Mouse (Mus musculus) heart, adult 2 months (tissue): ENCODE results near the gene Anks6. TPM values are rescaled to one million over a fixed set of nuclear protein-coding genes. Genes with fewer than 3 reads are reported as not detected.
A peak's percentile ranks its signal among the peaks of the same experiment; 100 is the strongest.
"Not testable (repeated sequence)": the region's sequence is repeated elsewhere in the genome, so short reads cannot be mapped to it uniquely, and the experiment has no call there.

Experiments used
- DNase-seq, 2 experiments: peaks; one replicate each; pipeline ENCODE4 v3.0.0; 2021
- H3K27ac ChIP-seq: fragments of 200-600 bp; 2 replicates; pipeline ENCODE4 v1.8.1; 2022
- H3K27me3 ChIP-seq: fragments of 200-500 bp; 2 replicates; pipeline ENCODE4 v1.6.1; 2012; ENCODE audit warnings: mild to moderate bottlenecking, low read length, inconsistent platforms, mixed read lengths; ENCODE audit not compliant: control insufficient read depth, insufficient read depth
- H3K36me3 ChIP-seq: fragments of 200-500 bp; 2 replicates; pipeline ENCODE4 v1.6.1; 2012; ENCODE audit warnings: low read length, inconsistent platforms; ENCODE audit not compliant: control insufficient read depth, insufficient read depth
- H3K4me1 ChIP-seq: fragments of 200-500 bp; 2 replicates; pipeline ENCODE4 v1.6.1; 2011; ENCODE audit warnings: low read length; ENCODE audit not compliant: control insufficient read depth, insufficient read depth
- H3K4me3 ChIP-seq: fragments of 200-600 bp; 2 replicates; pipeline ENCODE4 v1.8.1; 2022
- H3K79me2 ChIP-seq: fragments of 200-500 bp; replicated peaks from 2 replicates; pipeline ENCODE4 v1.6.1; 2012; ENCODE audit warnings: mild to moderate bottlenecking, inconsistent platforms, low read length, moderate library complexity, mixed read lengths; ENCODE audit not compliant: control insufficient read depth, insufficient read depth
- H3K9ac ChIP-seq: fragments of 200-500 bp; 2 replicates; pipeline ENCODE4 v1.6.1; 2012; ENCODE audit warnings: low read depth, mild to moderate bottlenecking, control low read depth, inconsistent platforms, low read length, mixed read lengths
- CTCF ChIP-seq: fragments of 200-600 bp; IDR thresholded peaks from 2 replicates; pipeline ENCODE4 v1.8.1; 2022; ENCODE audit warnings: antibody characterized with exemption, mild to moderate bottlenecking, moderate library complexity
- EP300 ChIP-seq: fragments of 200-500 bp; IDR thresholded peaks from 2 replicates; pipeline ENCODE4 v1.6.1; 2011; ENCODE audit warnings: low read depth, low read length, control low read depth; ENCODE audit not compliant: insufficient read depth
- POLR2A ChIP-seq: fragments of 200-500 bp; IDR thresholded peaks from 2 replicates; pipeline ENCODE4 v1.6.1; 2011; ENCODE audit warnings: mild to moderate bottlenecking, low read depth, low read length, control low read depth; ENCODE audit not compliant: insufficient read depth
- WGBS: fragments of 180-500 bp; shearing (Covaris S2); methylation state at CpG from one replicate; pipeline ENCODE4 v1.1.7; 2018; 5-methylcytosine and 5-hydroxymethylcytosine counted together
- intact Hi-C: fragments of 180-260 bp; cut with DNase I; formaldehyde crosslinking; loops from one replicate; pipeline ENCODE4 v1.15.1; 2025
- polyA plus RNA-seq: library from polyadenylated mRNA; depleted of rRNA; stranded (reverse); fragments of >200 nt; gene quantifications from 2 replicates; pipeline ENCODE4 v1.2.3, GENCODE M21; 2012
- total RNA-seq, 2 experiments: library from RNA; stranded (reverse); gene quantifications; 2 replicates each; pipeline ENCODE4 v1.2.3; 2021

Anks6 gene
- total and polyA plus RNA-seq, 3 experiments = 2.8 to 3.4 (median 3.3) TPM

DNA sequence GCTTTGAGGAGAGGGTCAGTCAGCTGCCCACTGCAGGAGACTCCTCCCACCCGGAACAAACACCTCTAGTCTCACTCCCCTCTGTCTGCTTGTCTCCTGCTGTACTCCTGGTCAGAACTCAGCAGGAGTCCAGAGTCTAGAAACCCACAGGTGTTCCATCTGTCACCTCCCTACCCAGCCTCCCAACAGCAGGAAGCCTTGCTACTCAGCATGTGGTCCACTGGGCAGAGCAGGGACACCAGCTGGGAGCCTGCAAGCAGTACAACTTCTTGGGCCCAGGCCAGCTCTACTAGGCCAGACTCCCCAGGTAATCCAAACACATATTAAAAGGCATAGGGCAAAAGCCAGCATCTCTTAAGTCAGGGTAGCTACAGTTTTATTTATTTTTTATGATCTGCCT lies 3.7 kb upstream of the Anks6 start:
- intact Hi-C loops = no loop called here
- TF ChIP-seq EP300 = no peak
- no peak for TF ChIP-seq CTCF
- TF ChIP-seq POLR2A = no peak
- Histone ChIP-seq H3K9ac (no peak overlapping the region), H3K79me2 (no peaks in the 10 kb centered on the region), H3K4me1 (no peaks in the 10 kb centered on the region; the same call in 1 of the 2 replicates), H3K27ac (no peak overlapping the region), H3K36me3 (no peaks in the 10 kb centered on the region), H3K4me3 (no peak overlapping the region), H3K27me3 (no peaks in the 10 kb centered on the region)
- no peak for DNase-seq
- 29% methylated on average over 1 of the region's 1 CpGs for WGBS

DNA sequence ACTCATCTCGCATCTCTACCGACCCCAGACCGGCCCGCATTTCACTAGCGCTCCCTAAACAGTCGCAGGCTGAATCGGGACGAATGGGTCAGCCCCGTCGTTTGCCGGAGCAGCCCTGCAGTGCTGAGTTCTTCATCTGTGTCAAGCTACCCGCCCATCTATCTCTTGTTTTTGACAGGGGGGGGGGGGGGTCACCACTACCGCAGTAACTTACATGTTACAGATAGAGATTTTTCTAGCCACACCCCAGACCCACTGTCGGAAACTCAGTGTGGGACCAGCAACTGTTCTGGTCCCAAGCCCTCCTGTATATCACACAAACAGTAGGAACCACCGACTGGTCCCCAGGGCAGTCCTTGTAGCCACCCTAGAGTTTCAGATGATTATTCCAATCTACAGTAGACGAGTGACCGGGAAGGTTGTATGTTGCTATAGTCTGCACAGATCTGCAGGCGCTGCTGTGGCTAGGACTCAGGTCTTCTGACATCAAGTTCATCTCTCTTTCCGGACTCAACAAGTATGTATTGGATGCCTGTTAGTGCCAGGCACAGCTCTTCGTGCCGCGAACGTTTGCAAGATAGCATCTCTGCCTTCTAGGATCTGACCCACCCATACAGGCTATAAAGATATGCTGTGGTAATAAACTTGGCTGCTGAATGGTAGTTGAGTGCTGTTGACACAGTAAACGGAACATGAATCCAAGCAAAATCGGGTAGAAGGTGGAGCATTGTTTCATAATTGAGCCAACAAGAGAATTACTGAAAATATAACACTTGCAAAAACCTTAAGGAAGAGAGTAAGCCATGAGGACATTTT lies 491 bp upstream of the Anks6 start:
- no peaks in the 10 kb centered on the region for H3K36me3 ChIP-seq
- peak overlapping the region; percentile 77 for H3K9ac ChIP-seq
- peak overlapping the region; percentile 73 for H3K27ac ChIP-seq
- H3K79me2 ChIP-seq = no peaks in the 10 kb centered on the region
- peak overlapping the region; percentile 51 for H3K4me3 ChIP-seq
- no peaks in the 10 kb centered on the region; the same call in 1 of the 2 replicates for H3K4me1 ChIP-seq
- intact Hi-C loops = loop anchor here (2.0 kb wide), 1 partner anchor 297 kb away; no protein-coding TSS in a partner anchor
- no peaks in the 10 kb centered on the region for H3K27me3 ChIP-seq
- no peak for DNase-seq
- TF ChIP-seq EP300 (no peak), POLR2A (no peak), CTCF (no peak)
- 31% methylated on average over 25 of the region's 25 CpGs for WGBS

DNA sequence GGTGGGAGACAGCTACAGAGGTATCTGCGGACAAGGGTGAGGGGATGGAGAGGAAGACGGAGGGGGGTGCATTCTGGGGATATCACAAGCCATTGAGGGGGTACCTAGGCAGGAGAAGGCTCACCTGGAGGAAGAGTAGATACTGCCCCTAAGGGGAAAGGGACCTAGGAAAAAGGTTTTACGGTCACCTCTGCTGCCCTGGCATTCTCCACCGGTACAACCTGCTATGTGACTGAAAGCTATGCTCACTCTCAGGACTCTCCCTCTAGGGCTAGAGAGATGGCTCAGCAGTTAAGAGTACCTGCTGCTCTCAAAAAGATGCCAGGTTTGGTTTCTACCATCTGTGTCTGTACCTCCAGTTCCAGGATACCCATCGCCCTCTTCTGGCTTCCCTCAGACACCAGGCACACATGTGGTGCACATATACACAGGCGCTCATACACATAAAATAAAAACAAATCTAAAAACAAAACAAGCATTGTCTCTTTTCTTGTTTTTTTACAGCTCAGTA lies 1.6 kb downstream of the Anks6 start:
- TF ChIP-seq CTCF = no peak
- no peak for TF ChIP-seq EP300
- TF ChIP-seq POLR2A = no peak
- DNase-seq = no peak
- 98% methylated on average over 6 of the region's 6 CpGs for WGBS
- Histone ChIP-seq H3K27me3 (no peaks in the 10 kb centered on the region), H3K36me3 (no peaks in the 10 kb centered on the region), H3K4me1 (no peaks in the 10 kb centered on the region; the same call in 1 of the 2 replicates), H3K4me3 (no peak overlapping the region), H3K79me2 (no peaks in the 10 kb centered on the region), H3K27ac (no peak overlapping the region), H3K9ac (no peak overlapping the region)
- intact Hi-C loops = loop anchor here (2.0 kb wide), 1 partner anchor 299 kb away; no protein-coding TSS in a partner anchor

DNA sequence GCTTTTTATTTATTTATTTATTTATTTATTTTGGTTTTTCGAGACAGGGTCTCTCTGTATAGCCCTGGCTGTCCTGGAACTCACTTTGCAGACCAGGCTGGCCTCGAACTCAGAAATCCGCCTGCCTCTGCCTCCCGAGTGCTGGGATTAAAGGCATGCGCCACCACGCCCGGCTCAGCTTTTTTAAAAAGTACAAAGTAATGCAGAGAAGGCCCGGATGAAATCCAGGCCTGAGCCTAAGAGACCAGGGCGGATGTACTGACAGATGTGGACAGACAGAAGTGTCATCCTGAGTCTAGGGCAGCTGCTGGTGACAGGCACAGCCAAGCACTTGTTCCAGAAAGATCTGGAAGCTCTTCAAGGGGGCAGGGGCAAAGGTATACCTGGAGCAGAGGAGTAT lies 2.1 kb downstream of the Anks6 start:
- intact Hi-C loops, DNase-seq: not testable (repeated sequence)

DNA sequence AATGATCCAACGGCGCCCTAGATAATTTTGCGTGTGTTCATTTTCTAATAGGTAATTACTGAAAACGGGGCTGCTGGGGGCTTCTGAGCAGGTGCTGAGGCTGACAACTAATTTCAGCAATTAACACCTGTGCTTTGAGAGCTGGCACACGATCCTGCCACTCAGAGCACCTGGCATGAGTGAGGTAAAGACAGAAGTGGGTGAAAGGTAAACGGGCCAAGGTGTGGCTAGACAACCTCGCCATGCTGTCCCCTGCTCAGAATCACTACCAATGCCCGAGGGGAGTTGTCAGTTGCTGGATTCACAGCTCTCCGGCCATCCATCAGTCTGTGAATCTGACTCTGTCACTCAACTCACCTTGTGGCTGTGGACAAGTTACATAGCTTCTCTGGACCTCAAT lies 5.3 kb downstream of the Anks6 start:
- Histone ChIP-seq H3K4me3 (no peak overlapping the region), H3K36me3 (no peaks in the 10 kb centered on the region), H3K9ac (no peak overlapping the region), H3K79me2 (no peaks in the 10 kb centered on the region), H3K27me3 (no peaks in the 10 kb centered on the region), H3K27ac (no peak overlapping the region), H3K4me1 (no peaks in the 10 kb centered on the region)
- WGBS = 81% methylated on average over 9 of the region's 9 CpGs
- no peak for DNase-seq
- intact Hi-C loops = no loop called here
- TF ChIP-seq EP300 (no peak), POLR2A (no peak), CTCF (no peak)

More for the DNA sequence above, 2.1 kb downstream of the Anks6 start:
- not testable (repeated sequence) for H3K27me3 ChIP-seq, H3K79me2 ChIP-seq, H3K4me1 ChIP-seq, H3K36me3 ChIP-seq, H3K27ac ChIP-seq, H3K4me3 ChIP-seq, H3K9ac ChIP-seq
- WGBS = 99% methylated on average over 9 of the region's 9 CpGs

DNA sequence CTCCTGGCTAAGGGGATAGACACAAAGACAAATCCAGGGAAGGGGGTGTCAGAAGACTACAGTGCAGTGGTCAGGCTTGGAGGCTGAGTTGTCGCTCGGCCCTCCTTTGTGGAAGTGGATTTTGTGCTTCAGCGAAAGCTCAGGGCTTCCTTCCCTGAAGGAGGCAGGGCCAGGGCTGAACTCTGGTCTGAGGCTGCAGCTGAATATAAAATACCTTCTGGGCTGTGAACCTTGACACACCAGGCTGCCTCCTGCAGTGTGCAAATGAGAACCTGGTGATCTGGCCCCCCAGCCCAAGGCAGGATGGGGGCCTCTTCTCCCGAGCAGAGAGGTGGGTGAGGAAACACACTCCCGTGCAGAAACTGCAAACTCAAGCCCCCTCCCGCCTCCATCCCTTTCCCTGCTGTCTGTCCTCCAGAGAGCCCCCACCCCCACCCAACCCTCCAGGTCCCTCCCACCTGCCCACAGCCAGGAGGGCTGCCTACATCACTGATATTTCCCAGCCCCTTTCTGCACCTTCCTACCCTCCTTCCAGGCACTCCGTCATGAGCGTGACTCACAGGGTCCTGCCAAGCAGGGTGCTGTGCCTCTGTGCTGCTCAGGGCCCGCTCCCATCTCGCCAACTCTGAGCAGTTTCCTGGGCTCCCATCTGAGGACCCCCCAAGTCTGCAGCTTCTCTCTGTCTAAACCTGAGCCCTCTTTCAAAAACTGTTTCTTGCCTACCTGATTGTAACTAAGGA lies 6.4 kb downstream of the Anks6 start:
- intact Hi-C loops = no loop called here
- H3K4me1 ChIP-seq = no peaks in the 10 kb centered on the region
- H3K9ac ChIP-seq = no peak overlapping the region
- H3K4me3 ChIP-seq = no peak overlapping the region
- H3K79me2 ChIP-seq = no peaks in the 10 kb centered on the region
- TF ChIP-seq POLR2A (no peak), EP300 (no peak), CTCF (no peak)
- H3K27ac ChIP-seq = no peak overlapping the region
- 73% methylated on average over 10 of the region's 10 CpGs for WGBS
- no peaks in the 10 kb centered on the region for H3K36me3 ChIP-seq
- no peak for DNase-seq
- H3K27me3 ChIP-seq = no peaks in the 10 kb centered on the region
